Mouse (Mus musculus) spleen, adult 2 months (tissue): ENCODE results near the gene Lrrc23.

Source experiments
- CTCF ChIP-seq: fragments of 200-500 bp; IDR thresholded peaks from 2 replicates; pipeline ENCODE4 v1.5.1; 2011; ENCODE audit warnings: mild to moderate bottlenecking, inconsistent platforms; ENCODE audit not compliant: insufficient read depth, insufficient read length, insufficient replicate concordance; ENCODE audit errors: extremely low read depth
- POLR2A ChIP-seq: fragments of 200-500 bp; IDR thresholded peaks from 2 replicates; pipeline ENCODE4 v1.6.1; 2011; ENCODE audit warnings: low read depth, low read length, inconsistent platforms

DNA sequence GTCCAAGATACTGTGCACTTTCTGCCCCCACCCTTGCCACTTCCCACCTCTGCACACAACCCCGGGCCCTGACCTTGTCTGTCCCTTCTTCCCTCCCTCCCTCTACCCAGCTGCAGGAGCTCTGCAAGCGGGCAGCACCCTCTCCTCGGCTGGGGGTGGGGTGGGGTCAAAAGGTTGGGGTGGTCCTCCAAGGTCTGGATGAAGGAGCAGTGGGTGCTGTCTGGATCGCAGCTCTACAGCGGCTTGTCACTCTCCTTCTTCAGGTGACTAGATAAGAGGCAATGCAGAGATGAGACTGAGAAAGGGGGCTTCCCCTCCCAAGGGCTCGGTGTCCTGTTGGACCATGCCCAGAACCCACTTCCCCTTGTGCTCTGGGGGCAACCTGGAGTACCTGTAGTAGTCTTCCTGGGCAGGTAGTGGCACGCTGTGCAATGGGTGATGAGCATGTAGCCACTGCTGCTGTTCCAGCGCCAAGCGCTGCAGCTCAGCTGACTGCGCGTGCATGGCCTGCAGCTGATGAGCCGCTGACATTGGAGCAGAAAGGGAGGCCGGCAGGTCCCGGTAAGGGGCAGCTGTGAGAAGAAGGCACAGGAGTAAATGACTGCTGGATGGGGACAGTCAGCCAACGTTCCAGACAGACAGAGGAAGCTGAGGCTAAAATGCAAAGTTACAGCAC lies 36.5 kb downstream of the Lrrc23 start:
- TF ChIP-seq POLR2A: no peak
- no peak for TF ChIP-seq CTCF
